Mouse (Mus musculus): ENCODE results near the gene Irs3. TPM values are rescaled to one million over a fixed set of nuclear protein-coding genes. Genes with fewer than 3 reads are reported as not detected.

The Irs3 gene
- polyA plus RNA-seq, 1 experiment: 0.22 TPM

GRCm38 (mm10) chr5:137610056-137610455, 35.5 kb downstream of the Irs3 start:
- no peaks in the 10 kb centered on the region for H3K36me3 ChIP-seq (ENCODE audit: control insufficient read depth, insufficient read depth, low read length)
- H3K4me3 ChIP-seq (ENCODE audit: control insufficient read depth, low read depth, low read length): peak overlapping the region; percentile 61
- H3K27me3 ChIP-seq (ENCODE audit: control insufficient read depth, insufficient read depth, low read length): no peaks in the 10 kb centered on the region
- peaks cover 26% of the 10 kb centered on the region for H3K4me1 ChIP-seq (ENCODE audit: control insufficient read depth, insufficient read depth, low read length)
- no peak for TF ChIP-seq POLR2A (IDR thresholded peaks at IDR 0.05; ENCODE audit: control insufficient read depth, low read depth, low read length)
- TF ChIP-seq CTCF (IDR thresholded peaks at IDR 0.05; ENCODE audit: control insufficient read depth, insufficient read depth, insufficient replicate concordance, low read depth, low read length): no peak
- peak overlapping the region; percentile 49; the same call in 1 of the 2 replicates for H3K27ac ChIP-seq (ENCODE audit: control insufficient read depth, insufficient read depth, low read depth, low read length)

GRCm38 (mm10) chr5:137609292-137609691, 36.2 kb downstream of the Irs3 start:
- Histone ChIP-seq H3K4me1 (ENCODE audit: control insufficient read depth, insufficient read depth, low read length) (peaks cover 26% of the 10 kb centered on the region), H3K36me3 (ENCODE audit: control insufficient read depth, insufficient read depth, low read length) (no peaks in the 10 kb centered on the region), H3K27ac (ENCODE audit: control insufficient read depth, insufficient read depth, low read depth, low read length) (no peak overlapping the region), H3K27me3 (ENCODE audit: control insufficient read depth, insufficient read depth, low read length) (no peaks in the 10 kb centered on the region), H3K4me3 (ENCODE audit: control insufficient read depth, low read depth, low read length) (peak overlapping the region; percentile 30)
- TF ChIP-seq POLR2A (IDR thresholded peaks at IDR 0.05; ENCODE audit: control insufficient read depth, low read depth, low read length) (no peak), CTCF (IDR thresholded peaks at IDR 0.05; ENCODE audit: control insufficient read depth, insufficient read depth, insufficient replicate concordance, low read depth, low read length) (no peak)

GRCm38 (mm10) chr5:137608654-137609190, 36.8 kb downstream of the Irs3 start:
- no peak for TF ChIP-seq POLR2A (IDR thresholded peaks at IDR 0.05; ENCODE audit: control insufficient read depth, low read depth, low read length)
- no peak for TF ChIP-seq CTCF (IDR thresholded peaks at IDR 0.05; ENCODE audit: control insufficient read depth, insufficient read depth, insufficient replicate concordance, low read depth, low read length)
- Histone ChIP-seq H3K4me3 (ENCODE audit: control insufficient read depth, low read depth, low read length) (peak overlapping the region; percentile 50), H3K4me1 (ENCODE audit: control insufficient read depth, insufficient read depth, low read length) (peaks cover 26% of the 10 kb centered on the region), H3K27ac (ENCODE audit: control insufficient read depth, insufficient read depth, low read depth, low read length) (no peak overlapping the region), H3K36me3 (ENCODE audit: control insufficient read depth, insufficient read depth, low read length) (no peaks in the 10 kb centered on the region), H3K27me3 (ENCODE audit: control insufficient read depth, insufficient read depth, low read length) (no peaks in the 10 kb centered on the region)

GRCm38 (mm10) chr5:137607860-137608653, 37.5 kb downstream of the Irs3 start:
- H3K4me3 ChIP-seq (ENCODE audit: control insufficient read depth, low read depth, low read length): peak overlapping the region; percentile 50
- no peak overlapping the region for H3K27ac ChIP-seq (ENCODE audit: control insufficient read depth, insufficient read depth, low read depth, low read length)
- no peaks in the 10 kb centered on the region for H3K36me3 ChIP-seq (ENCODE audit: control insufficient read depth, insufficient read depth, low read length)
- H3K4me1 ChIP-seq (ENCODE audit: control insufficient read depth, insufficient read depth, low read length): peaks cover 26% of the 10 kb centered on the region
- H3K27me3 ChIP-seq (ENCODE audit: control insufficient read depth, insufficient read depth, low read length): no peaks in the 10 kb centered on the region
- TF ChIP-seq CTCF (IDR thresholded peaks at IDR 0.05; ENCODE audit: control insufficient read depth, insufficient read depth, insufficient replicate concordance, low read depth, low read length) (no peak), POLR2A (IDR thresholded peaks at IDR 0.05; ENCODE audit: control insufficient read depth, low read depth, low read length) (no peak)

- no peaks in the 10 kb centered on the region for H3K27me3 ChIP-seq (ENCODE audit: control insufficient read depth, insufficient read depth, low read length)
- no peak for TF ChIP-seq CTCF (IDR thresholded peaks at IDR 0.05; ENCODE audit: control insufficient read depth, insufficient read depth, insufficient replicate concordance, low read depth, low read length)
- TF ChIP-seq POLR2A (IDR thresholded peaks at IDR 0.05; ENCODE audit: control insufficient read depth, low read depth, low read length): no peak
- H3K4me1 ChIP-seq (ENCODE audit: control insufficient read depth, insufficient read depth, low read length): peaks cover 15% of the 10 kb centered on the region
- H3K27ac ChIP-seq (ENCODE audit: control insufficient read depth, insufficient read depth, low read depth, low read length): peak overlapping the region; percentile 99
- no peaks in the 10 kb centered on the region for H3K36me3 ChIP-seq (ENCODE audit: control insufficient read depth, insufficient read depth, low read length)
- H3K4me3 ChIP-seq (ENCODE audit: control insufficient read depth, low read depth, low read length): peak overlapping the region; percentile 96
These were observed 44.2 kb downstream of the Irs3 start for GRCm38 (mm10) chr5:137601365-137601729.

GRCm38 (mm10) chr5:137600619-137601364, 44.7 kb downstream of the Irs3 start, which contains the start of gene Mospd3:
Mospd3 (minus strand) TSS chr5:137601058.
- Histone ChIP-seq H3K36me3 (ENCODE audit: control insufficient read depth, insufficient read depth, low read length) (no peaks in the 10 kb centered on the region), H3K4me1 (ENCODE audit: control insufficient read depth, insufficient read depth, low read length) (peaks cover 15% of the 10 kb centered on the region), H3K27me3 (ENCODE audit: control insufficient read depth, insufficient read depth, low read length) (no peaks in the 10 kb centered on the region), H3K4me3 (ENCODE audit: control insufficient read depth, low read depth, low read length) (peak within 1 kb of the TSS; percentile 96), H3K27ac (ENCODE audit: control insufficient read depth, insufficient read depth, low read depth, low read length) (peak within 1 kb of the TSS; percentile 99)
- TF ChIP-seq POLR2A (IDR thresholded peaks at IDR 0.05; ENCODE audit: control insufficient read depth, low read depth, low read length) (no peak; the same call in none of the 2 replicates), CTCF (IDR thresholded peaks at IDR 0.05; ENCODE audit: control insufficient read depth, insufficient read depth, insufficient replicate concordance, low read depth, low read length) (no peak)

GRCm38 (mm10) chr5:137600281-137600618, 45.3 kb downstream of the Irs3 start:
- TF ChIP-seq CTCF (IDR thresholded peaks at IDR 0.05; ENCODE audit: control insufficient read depth, insufficient read depth, insufficient replicate concordance, low read depth, low read length) (no peak), POLR2A (IDR thresholded peaks at IDR 0.05; ENCODE audit: control insufficient read depth, low read depth, low read length) (no peak)
- Histone ChIP-seq H3K27me3 (ENCODE audit: control insufficient read depth, insufficient read depth, low read length) (no peaks in the 10 kb centered on the region), H3K27ac (ENCODE audit: control insufficient read depth, insufficient read depth, low read depth, low read length) (peak overlapping the region; percentile 99; the same call in 1 of the 2 replicates), H3K4me1 (ENCODE audit: control insufficient read depth, insufficient read depth, low read length) (peaks cover 15% of the 10 kb centered on the region), H3K36me3 (ENCODE audit: control insufficient read depth, insufficient read depth, low read length) (no peaks in the 10 kb centered on the region), H3K4me3 (ENCODE audit: control insufficient read depth, low read depth, low read length) (peak overlapping the region; percentile 96)

Measured in testis, adult 2 months (tissue).